Mouse (Mus musculus) spleen, postnatal 14 days (tissue): ENCODE measurements at regions not wholly inside any gene's neighbourhood (a gene's known extent, or its start where the extent isn't known, plus 50 kb on each side); places are given as distances from the start of the nearest gene placed in this dataset.

Experiments
- DNase-seq, 2 experiments: peaks; one replicate each; pipeline ENCODE4 v3.0.0; 2021 to 2022; ENCODE audit warnings: low spot score in 2 of 2

DNA sequence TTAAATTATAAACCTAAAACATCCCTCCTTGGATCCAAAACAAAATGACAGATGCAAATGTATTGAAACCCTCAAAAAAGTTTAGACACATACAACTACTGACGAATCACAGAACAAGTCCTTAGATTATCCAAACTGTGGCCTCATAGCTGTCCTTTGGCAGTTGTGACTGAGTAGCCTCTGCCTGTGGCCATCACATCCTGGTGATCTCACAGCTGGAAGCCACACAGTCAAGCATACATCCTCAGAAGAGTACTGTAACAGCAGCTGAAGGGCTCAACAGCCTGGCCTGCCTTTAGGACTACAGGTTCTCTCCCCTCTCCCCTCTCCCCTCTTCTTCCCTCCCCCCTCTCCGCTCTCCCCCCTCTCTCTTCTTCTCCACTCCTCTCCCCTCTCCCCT is 80.0 kb upstream of the Thbs1 start:
- DNase-seq, result no peak

- no peak for DNase-seq
Measured at GRCm38 (mm10) chr2:118033377-118033776, 78.3 kb upstream of the Thbs1 start.

DNA sequence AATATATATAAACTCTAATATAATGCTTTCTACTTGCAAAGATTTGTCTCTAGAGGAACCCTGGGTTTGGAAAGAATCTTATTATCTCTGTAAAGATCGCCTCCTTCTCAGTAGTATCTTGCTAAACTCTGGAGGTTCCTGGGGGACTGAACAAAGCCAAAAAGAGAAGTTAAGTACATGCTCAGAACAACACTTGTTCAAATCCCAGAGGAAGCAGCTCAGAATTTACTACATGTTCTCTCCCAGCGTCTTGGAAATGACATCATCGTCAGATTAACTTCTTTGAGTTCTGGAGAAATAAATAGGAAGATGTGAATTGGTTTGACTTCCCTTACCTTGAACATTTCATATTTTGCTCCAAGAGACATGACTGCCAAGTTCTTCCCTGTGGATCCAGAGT is 77.7 kb upstream of the Thbs1 start:
- DNase-seq, result no peak

- no peak for DNase-seq
Measured at GRCm38 (mm10) chr2:118035333-118035732, 76.3 kb upstream of the Thbs1 start.

GRCm38 (mm10) chr2:118038859-118039818 is 72.5 kb upstream of the Thbs1 start:
- no peak for DNase-seq

DNA sequence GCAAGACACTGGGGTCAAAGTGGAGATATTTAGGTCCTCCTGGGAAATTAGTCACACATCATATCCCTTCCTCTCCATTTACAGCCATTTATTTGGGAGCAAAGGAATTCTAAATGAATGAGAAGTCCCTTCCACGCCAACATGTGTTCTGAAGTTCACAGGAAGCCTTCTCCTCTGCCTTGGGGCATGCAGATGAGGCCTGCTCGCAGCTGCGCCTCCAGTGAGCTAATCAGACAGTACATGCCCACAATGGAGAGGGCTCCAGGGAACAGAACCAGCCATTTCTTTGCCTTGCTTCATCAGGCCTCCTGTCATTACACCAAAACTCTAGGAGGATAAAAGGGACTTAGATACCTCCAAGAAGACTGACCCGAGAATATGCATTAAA is 71.9 kb upstream of the Thbs1 start:
- DNase-seq, result no peak

GRCm38 (mm10) chr2:118042380-118043055 is 69.2 kb upstream of the Thbs1 start:
- no peak for DNase-seq

- no peak for DNase-seq
Measured at GRCm38 (mm10) chr2:118044666-118045065, 67.0 kb upstream of the Thbs1 start.

DNA sequence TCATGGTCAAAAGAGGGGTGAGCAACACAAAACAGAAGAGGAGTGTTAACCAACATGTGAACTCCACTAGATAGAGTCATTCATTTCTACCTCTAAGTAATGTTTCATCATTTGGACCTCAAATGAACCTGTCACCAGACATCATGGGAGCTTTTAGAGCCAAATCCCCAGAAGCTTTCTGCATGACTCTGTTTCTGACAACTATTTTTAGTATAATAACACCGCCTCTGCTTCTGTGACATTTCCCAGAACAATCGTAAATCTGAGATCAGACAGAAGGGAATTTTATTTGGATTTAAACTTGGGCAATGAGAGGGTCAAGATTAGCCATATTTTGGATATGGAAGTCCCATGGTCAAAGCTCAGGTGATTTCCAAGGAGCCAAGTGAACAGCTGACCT is 61.4 kb upstream of the Thbs1 start:
- DNase-seq, result no peak

- no peak for DNase-seq
Measured at GRCm38 (mm10) chr2:118051610-118052009, 60.1 kb upstream of the Thbs1 start.

GRCm38 (mm10) chr2:118053512-118053911 is 58.2 kb upstream of the Thbs1 start:
- DNase-seq, result no peak

DNA sequence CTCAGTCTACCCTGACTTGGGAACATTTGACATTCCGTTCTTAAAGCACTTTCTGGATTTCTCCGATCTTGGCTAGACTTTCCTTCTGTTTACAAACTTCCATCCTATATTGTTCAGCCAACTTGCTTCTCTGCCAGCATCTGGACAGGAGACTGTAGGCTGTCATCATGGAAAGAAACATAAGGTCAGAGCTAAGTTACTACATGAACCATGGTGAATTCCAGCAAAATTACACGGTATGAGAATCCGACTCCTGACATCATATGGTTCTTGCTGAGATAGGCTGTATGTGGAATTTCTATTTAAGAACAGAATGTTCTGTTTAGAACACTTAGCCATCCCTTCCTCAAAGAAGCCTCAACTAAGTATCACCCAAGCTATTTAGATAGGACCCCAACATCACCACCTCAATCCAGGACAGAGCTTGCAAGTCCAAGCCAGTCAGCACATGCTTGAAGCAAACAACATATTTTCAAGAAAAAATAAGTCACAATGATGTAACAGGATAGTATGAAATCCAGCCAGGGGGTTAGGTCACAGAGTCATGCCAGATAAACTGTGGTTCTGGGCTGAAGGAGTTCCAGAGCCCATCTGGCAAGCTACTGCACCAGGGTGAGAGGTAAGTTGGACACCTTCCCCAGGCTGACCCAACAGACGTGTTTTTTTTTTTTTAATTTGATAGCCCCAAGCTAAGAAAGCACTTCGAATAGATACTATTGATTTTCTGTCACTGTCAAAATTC is 52.9 kb upstream of the Thbs1 start:
- DNase-seq, result no peak

DNA sequence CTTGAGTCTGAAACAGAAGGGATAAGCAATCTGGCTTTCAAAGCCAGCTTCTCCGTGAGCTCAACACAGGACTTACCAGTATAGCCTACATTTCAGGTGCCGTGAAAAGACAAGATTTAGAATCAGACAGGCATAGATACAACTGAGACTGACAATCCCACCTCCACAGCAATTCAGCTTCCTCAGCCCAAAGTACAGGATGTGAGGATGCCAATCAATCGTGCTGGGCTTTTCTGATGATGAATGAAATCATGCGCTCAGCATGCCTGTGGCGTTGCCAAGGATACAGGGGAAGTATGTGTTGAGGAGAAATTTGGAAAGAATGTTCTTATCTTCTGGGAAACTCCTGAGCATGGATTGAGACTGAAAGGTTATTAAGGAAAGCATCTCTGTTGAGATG is 50.4 kb upstream of the Thbs1 start:
- DNase-seq, result no peak
